ENCODE assay signal across 23 mouse cellular contexts in the genomic region with DNA sequence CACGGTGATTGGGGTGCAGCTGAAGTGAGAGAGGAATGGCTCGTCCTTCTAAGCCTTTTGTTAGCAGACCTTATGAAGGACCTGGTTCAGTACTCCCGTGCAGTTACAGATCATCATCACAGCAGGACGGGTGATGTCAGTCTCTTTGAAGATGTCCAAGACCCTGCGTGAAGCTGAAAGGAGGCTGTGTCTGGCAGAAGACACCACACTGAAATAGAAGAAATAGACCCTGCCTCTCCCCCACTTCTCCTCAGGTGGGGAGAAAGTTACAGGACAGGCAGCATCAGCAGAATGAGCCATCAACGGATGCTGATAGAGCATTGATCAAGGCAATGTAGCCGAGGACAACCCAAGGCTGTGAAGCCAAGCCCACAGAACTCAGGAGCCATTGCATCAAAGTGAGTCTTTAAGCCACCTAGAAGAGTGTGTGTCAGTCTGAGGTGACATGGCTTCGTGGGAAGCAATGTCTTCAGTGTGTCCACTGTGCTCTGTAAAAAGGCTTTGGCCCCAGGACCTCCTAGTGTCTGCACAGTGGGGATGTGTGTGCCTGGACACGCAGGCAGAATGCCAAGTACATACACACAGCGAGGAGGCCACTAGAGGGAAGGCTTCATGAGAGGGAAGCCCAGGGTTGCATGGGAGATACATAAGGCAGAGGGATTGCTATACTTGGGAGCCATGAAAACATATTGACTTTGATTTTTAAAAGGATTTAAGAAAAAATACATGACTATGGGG. TPM values are rescaled to one million over a fixed set of nuclear protein-coding genes. Genes with fewer than 3 reads are reported as not detected.
DNase-seq lines count a peak whose midpoint lies in the region; ATAC-seq and TF ChIP-seq lines count a peak whose summit lies in the region.
"Had no signal": no experiment of that assay in that cellular context is flagged by ENCODE, and none has a peak within 500 bp of the region (broad histone marks: within the 10 kb centered on the region; RNA-seq: fewer than 3 reads in every experiment).

No protein-coding gene starts in this region.

- no peaks in the 10 kb centered on the region for H3K4me1 ChIP-seq in lung, postnatal 0 days (ENCODE audit: insufficient read depth, low read depth, low read length)
- peaks cover 12% of the 10 kb centered on the region; the same call in 1 of the 2 replicates for H3K4me1 ChIP-seq in midbrain, embryonic 14.5 days (ENCODE audit: control insufficient read depth, insufficient read depth, low read length)
- H3K4me1 ChIP-seq: heart, embryonic 15.5 days; liver, embryonic 15.5 days had no signal

- TF ChIP-seq EP300 in lung, postnatal 0 days (IDR thresholded peaks at IDR 0.05), result no peak

- no peak overlapping the region for H3K4me2 ChIP-seq in lung, postnatal 0 days (replicated peaks; ENCODE audit: low read depth, low read length)
- H3K4me2 ChIP-seq in midbrain, embryonic 14.5 days (ENCODE audit: low read length), result no peak overlapping the region
- H3K4me2 ChIP-seq: embryonic facial prominence, embryonic 13.5 days; heart, embryonic 15.5 days; limb, embryonic 13.5 days; liver, embryonic 15.5 days had no signal

- H3K9me3 ChIP-seq in lung, postnatal 0 days (ENCODE audit: low read length), result no peaks in the 10 kb centered on the region
- H3K9me3 ChIP-seq in midbrain, embryonic 14.5 days (ENCODE audit: control insufficient read depth, low read length), result no peaks in the 10 kb centered on the region
- H3K9me3 ChIP-seq: embryonic facial prominence, embryonic 13.5 days; heart, embryonic 15.5 days; hindbrain, embryonic 10.5 days; limb, embryonic 13.5 days; liver, embryonic 15.5 days had no signal

- peak; percentile 17; the same call in 1 of the 2 replicates for ATAC-seq in lung, postnatal 0 days
- no peak for ATAC-seq in midbrain, embryonic 14.5 days (ENCODE audit: low FRiP score, low TSS enrichment)
- ATAC-seq in megakaryocyte-erythroid progenitor cell, adult 5-6 weeks (replicated peaks; ENCODE audit: low FRiP score, low TSS enrichment, poor library complexity, severe bottlenecking), result no peak

- peak; percentile 4 for DNase-seq in heart, postnatal 4 days
- DNase-seq in heart, adult 8-10 months (ENCODE audit: low spot score), result no peak
- DNase-seq in lung, postnatal 0 days (ENCODE audit: low spot score), result peak; percentile 22
- no peak for DNase-seq in lung, postnatal 14 days
- DNase-seq in NIH3T3 (ENCODE audit: low read depth), result peak; percentile 30
- DNase-seq in midbrain, embryonic 14.5 days, result peak; percentile 48

- no peaks in the 10 kb centered on the region for H3K27me3 ChIP-seq in lung, postnatal 0 days (replicated peaks; ENCODE audit: insufficient read depth, low read length)
- peaks cover 17% of the 10 kb centered on the region for H3K27me3 ChIP-seq in midbrain, embryonic 14.5 days (ENCODE audit: control insufficient read depth, insufficient read depth, low read length)
- H3K27me3 ChIP-seq: liver, embryonic 15.5 days had no signal

- WGBS in lung, postnatal 0 days, result 67% methylated on average over 10 of the region's 10 CpGs
- WGBS in midbrain, embryonic 14.5 days, result 31% methylated on average over 10 of the region's 10 CpGs

- H3K27ac ChIP-seq in lung, postnatal 0 days (ENCODE audit: low read length), result no peak overlapping the region
- H3K27ac ChIP-seq in midbrain, embryonic 14.5 days (replicated peaks; ENCODE audit: low read depth, low read length), result no peak overlapping the region
- H3K27ac ChIP-seq: embryonic facial prominence, embryonic 13.5 days; gastrocnemius, adult 2 months; heart, embryonic 15.5 days; limb, embryonic 13.5 days; liver, embryonic 15.5 days; macrophage had no signal

- no peak overlapping the region for H3K9ac ChIP-seq in lung, postnatal 0 days (replicated peaks; ENCODE audit: low read depth)
- H3K9ac ChIP-seq in midbrain, embryonic 14.5 days (replicated peaks; ENCODE audit: low read length), result no peak overlapping the region
- H3K9ac ChIP-seq: embryonic facial prominence, embryonic 13.5 days; heart, embryonic 15.5 days; limb, embryonic 13.5 days; liver, embryonic 15.5 days had no signal

- no peaks in the 10 kb centered on the region for H3K36me3 ChIP-seq in lung, postnatal 0 days (ENCODE audit: insufficient read depth, low read length)
- no peaks in the 10 kb centered on the region for H3K36me3 ChIP-seq in midbrain, embryonic 14.5 days (ENCODE audit: control insufficient read depth, insufficient read depth, low read length)
- H3K36me3 ChIP-seq: embryonic facial prominence, embryonic 13.5 days; heart, embryonic 15.5 days; hindbrain, embryonic 10.5 days; limb, embryonic 13.5 days; liver, embryonic 15.5 days had no signal

- no peak for TF ChIP-seq CTCF in lung, postnatal 0 days (IDR thresholded peaks at IDR 0.05)

- H3K4me3 ChIP-seq in lung, postnatal 0 days (ENCODE audit: low read depth, low read length), result no peak overlapping the region
- H3K4me3 ChIP-seq in midbrain, embryonic 14.5 days (replicated peaks; ENCODE audit: low read depth, low read length), result no peak overlapping the region
- H3K4me3 ChIP-seq: embryonic facial prominence, embryonic 13.5 days; gastrocnemius, adult 2 months; heart, embryonic 15.5 days; hindbrain, embryonic 10.5 days; limb, embryonic 13.5 days; liver, embryonic 15.5 days had no signal

RNA-seq across cellular contexts. Expression of a gene that starts 41.6 kb away (rescaled TPM):
- total RNA-seq in heart, postnatal 4 days (2021), result not detected
- total RNA-seq in heart, adult 8-10 months (2022), result under 1 TPM in 1 of 4 experiments, not detected in 3; 0.11 TPM
- not detected in 2 replicates for polyA plus RNA-seq in lung, postnatal 0 days (2015; fragmentation: Nextera tagmentation; extraction: Ambion mirVana)
- polyA plus RNA-seq in midbrain, embryonic 14.5 days (2014; fragmentation: Nextera tagmentation; extraction: Ambion mirVana), result not detected in 2 replicates
- total RNA-seq in megakaryocyte-erythroid progenitor cell, adult 5-6 weeks (2014; fragmentation: Nextera tagmentation), result not detected in 2 replicates
- not detected in 2 replicates for total RNA-seq in megakaryocyte-erythroid progenitor cell, adult 5-6 weeks (2017)
- total RNA-seq: adrenal gland, postnatal 36 days; ES-E14; gastrocnemius, adult 2 months; granulocyte monocyte progenitor cell, adult 5-6 weeks; layer of hippocampus, postnatal 14 days; left cerebral cortex, postnatal 10 days; monocyte, adult 5-6 weeks; neutrophil, adult 5-6 weeks had no signal
- polyA plus RNA-seq: cerebellum, adult 2 months; cortical plate, adult 2 months; embryonic facial prominence, embryonic 13.5 days; heart, embryonic 15.5 days; hindbrain, embryonic 10.5 days; limb, embryonic 13.5 days; macrophage had no signal

RNA-seq across cellular contexts. Expression of a gene that starts 50.5 kb away (rescaled TPM):
- total RNA-seq in heart, postnatal 4 days (2021), result 1 to 10 TPM; 6.0 to 6.4 TPM
- total RNA-seq in heart, adult 8-10 months (2022), result 1 to 10 TPM; 1.9 to 3.8 (median 2.5) TPM
- 8.6 and 8.7 TPM in 2 replicates for polyA plus RNA-seq in lung, postnatal 0 days (2015; fragmentation: Nextera tagmentation; extraction: Ambion mirVana)
- 5.0 and 6.7 TPM in 2 replicates for polyA plus RNA-seq in midbrain, embryonic 14.5 days (2014; fragmentation: Nextera tagmentation; extraction: Ambion mirVana)
- total RNA-seq in megakaryocyte-erythroid progenitor cell, adult 5-6 weeks (2014; fragmentation: Nextera tagmentation), result 33.6 and 33.9 TPM in 2 replicates
- 21.4 and 39.7 TPM in 2 replicates for total RNA-seq in megakaryocyte-erythroid progenitor cell, adult 5-6 weeks (2017)

Comparison
In these comparisons a context has a peak if more than half of its experiments do, and no peak if none do; other contexts are left out.
1. DNase-seq: peak in heart, postnatal 4 days (single experiment), lung, postnatal 0 days (single experiment), NIH3T3 (single experiment) and midbrain, embryonic 14.5 days (single experiment); none in heart, adult 8-10 months (single experiment) and lung, postnatal 14 days (single experiment).